Mouse (Mus musculus) lung, embryonic 16.5 days (tissue): Measurements from ENCODE around the gene Clip3. TPM values are rescaled to one million over a fixed set of nuclear protein-coding genes. Genes with fewer than 3 reads are reported as not detected.

Experiments
- ATAC-seq: fragments of 200-750 bp; cut with Nextera tagmentation; 2 replicates; pipeline ENCODE4 v1.8.0; 2017; ENCODE audit warnings: low read depth, mild to moderate bottlenecking, moderate library complexity
- H3K27ac ChIP-seq: fragments of 300-500 bp; sonication (generic); 2 replicates; pipeline ENCODE4 v1.5.1; 2014; ENCODE audit warnings: mild to moderate bottlenecking, control low read depth, low read length
- H3K27me3 ChIP-seq: fragments of 300-500 bp; sonication (generic); 2 replicates; pipeline ENCODE4 v1.6.1; 2014; ENCODE audit warnings: low read depth, low read length, mixed read lengths; ENCODE audit not compliant: control insufficient read depth, insufficient read depth
- H3K36me3 ChIP-seq: fragments of 300-500 bp; sonication (generic); 2 replicates; pipeline ENCODE4 v1.6.1; 2014; ENCODE audit warnings: low read length; ENCODE audit not compliant: control insufficient read depth, insufficient read depth
- H3K4me1 ChIP-seq: fragments of 300-500 bp; sonication (generic); replicated peaks from 2 replicates; pipeline ENCODE4 v1.6.1; 2014; ENCODE audit warnings: low read length, mixed read lengths; ENCODE audit not compliant: control insufficient read depth, insufficient read depth
- H3K4me2 ChIP-seq: fragments of 300-500 bp; sonication (generic); 2 replicates; pipeline ENCODE4 v1.6.1; 2014; ENCODE audit warnings: low read depth, low read length, control low read depth
- H3K4me3 ChIP-seq: fragments of 300-500 bp; sonication (generic); 2 replicates; pipeline ENCODE4 v1.5.1; 2014; ENCODE audit warnings: mild to moderate bottlenecking, low read length, control low read depth
- H3K9ac ChIP-seq: fragments of 300-500 bp; sonication (generic); 2 replicates; pipeline ENCODE4 v1.6.1; 2014; ENCODE audit warnings: low read length, control low read depth
- H3K9me3 ChIP-seq: fragments of 300-500 bp; sonication (generic); 2 replicates; pipeline ENCODE4 v1.6.1; 2016; ENCODE audit warnings: low read length; ENCODE audit not compliant: control insufficient read depth
- WGBS: fragments of 180-500 bp; shearing (Covaris S2); extraction: QIAGEN DNeasy Blood & Tissue Kit; methylation state at CpG from one replicate; pipeline ENCODE4 v1.1.7; 2014; 5-methylcytosine and 5-hydroxymethylcytosine counted together
- polyA plus RNA-seq: library from polyadenylated mRNA; unstranded; fragments of >200 nt; fragmentation: Nextera tagmentation; extraction: Ambion mirVana; gene quantifications from 2 replicates; pipeline ENCODE4 v1.2.1, GENCODE M21; 2015

Clip3 gene
- 15.9 and 20.7 TPM in 2 replicates for polyA plus RNA-seq

GRCm38 (mm10) chr7:30291215-30292131, at the start of gene Clip3:
Gene Clip3 (plus strand): TSS chr7:30291728.
- 6% methylated on average over 35 of the region's 35 CpGs for WGBS
- Histone ChIP-seq H3K4me2 (peak within 1 kb of the TSS; percentile 63), H3K4me1 (no peaks in the 10 kb centered on the region; the same call in 1 of the 2 replicates), H3K27me3 (no peaks in the 10 kb centered on the region), H3K36me3 (no peaks in the 10 kb centered on the region), H3K4me3 (peak within 1 kb of the TSS; percentile 61), H3K9me3 (no peaks in the 10 kb centered on the region), H3K27ac (no peak within 1 kb of the TSS), H3K9ac (peak within 1 kb of the TSS; percentile 70)
- peak; percentile 83 for ATAC-seq

DNA sequence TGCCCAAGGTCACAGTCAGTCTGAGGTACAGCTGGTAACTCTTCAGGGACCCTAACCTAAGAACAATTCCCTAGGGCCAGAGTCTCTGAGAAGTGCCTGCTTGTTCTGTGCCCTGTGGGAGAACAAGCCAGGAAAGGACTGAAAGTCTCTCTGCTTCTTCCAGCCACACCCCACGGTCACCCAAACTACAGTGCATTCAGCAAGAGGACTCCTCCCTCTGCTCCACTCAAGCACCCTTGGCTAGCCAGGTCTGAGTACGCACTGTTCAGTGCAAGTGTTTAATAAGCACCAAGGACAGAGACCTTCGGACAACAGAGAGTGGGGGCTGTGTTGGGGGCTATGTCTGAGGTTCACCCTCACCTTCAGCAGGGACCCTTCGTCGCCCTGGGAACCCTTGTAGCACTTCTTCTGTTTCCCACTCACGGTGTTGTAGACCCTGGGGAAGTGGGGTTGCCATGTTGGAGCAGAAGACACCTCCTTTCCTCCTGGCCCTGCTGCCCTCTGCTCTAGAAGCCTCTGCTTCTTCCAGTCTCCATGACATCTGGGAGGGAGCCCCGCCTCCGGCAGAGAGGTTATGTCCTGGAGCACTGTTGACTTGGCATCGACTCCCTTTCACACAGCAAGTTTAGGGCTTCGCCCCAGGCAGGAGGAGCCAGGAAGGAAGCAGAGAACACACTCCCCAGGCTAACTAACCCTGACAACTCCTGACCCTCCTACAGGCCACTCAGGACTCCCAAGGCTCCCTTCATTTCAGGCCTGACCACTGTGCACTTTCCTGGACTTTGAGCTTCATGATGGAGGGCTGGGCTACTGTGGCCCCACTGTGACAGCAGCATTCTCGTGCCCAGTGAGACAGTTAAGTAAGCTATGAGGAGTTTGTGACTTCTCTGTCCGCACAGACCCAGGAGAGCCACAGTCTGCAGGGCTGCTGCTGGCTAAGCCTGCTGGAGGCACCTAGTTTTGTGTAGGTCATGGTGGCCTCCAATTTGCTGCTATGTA, 39.3 kb upstream of the Clip3 start:
- Histone ChIP-seq H3K27me3 (no peaks in the 10 kb centered on the region), H3K9me3 (no peaks in the 10 kb centered on the region), H3K4me3 (no peak overlapping the region), H3K36me3 (peaks cover 4% of the 10 kb centered on the region; the same call in 1 of the 2 replicates), H3K27ac (no peak overlapping the region), H3K4me1 (no peaks in the 10 kb centered on the region), H3K9ac (no peak overlapping the region), H3K4me2 (no peak overlapping the region)
- ATAC-seq: peak; percentile 45; the same call in 1 of the 2 replicates
- WGBS: 61% methylated on average over 12 of the region's 12 CpGs

- H3K4me1 ChIP-seq: no peaks in the 10 kb centered on the region
- WGBS: 63% methylated on average over 2 of the region's 2 CpGs
- H3K27ac ChIP-seq: no peak overlapping the region
- H3K9ac ChIP-seq: no peak overlapping the region
- ATAC-seq: no peak
- H3K9me3 ChIP-seq: no peaks in the 10 kb centered on the region
- peaks cover 4% of the 10 kb centered on the region; the same call in 1 of the 2 replicates for H3K36me3 ChIP-seq
- H3K27me3 ChIP-seq: no peaks in the 10 kb centered on the region
- H3K4me2 ChIP-seq: no peak overlapping the region
- H3K4me3 ChIP-seq: no peak overlapping the region
These were observed 26.5 kb upstream of the Clip3 start for GRCm38 (mm10) chr7:30265041-30265440.

GRCm38 (mm10) chr7:30265531-30265930, 26.0 kb upstream of the Clip3 start:
- Histone ChIP-seq H3K4me2 (no peak overlapping the region), H3K4me3 (no peak overlapping the region), H3K9me3 (no peaks in the 10 kb centered on the region), H3K36me3 (peaks cover 4% of the 10 kb centered on the region; the same call in 1 of the 2 replicates), H3K9ac (no peak overlapping the region), H3K4me1 (no peaks in the 10 kb centered on the region), H3K27me3 (no peaks in the 10 kb centered on the region), H3K27ac (no peak overlapping the region)
- ATAC-seq: no peak
- WGBS: 92% methylated on average over 5 of the region's 5 CpGs

GRCm38 (mm10) chr7:30265935-30266334, 25.6 kb upstream of the Clip3 start:
- no peak overlapping the region for H3K4me3 ChIP-seq
- peaks cover 4% of the 10 kb centered on the region; the same call in 1 of the 2 replicates for H3K36me3 ChIP-seq
- no peak for ATAC-seq
- WGBS: 88% methylated on average over 7 of the region's 7 CpGs
- no peaks in the 10 kb centered on the region for H3K9me3 ChIP-seq
- H3K4me2 ChIP-seq: no peak overlapping the region
- H3K27ac ChIP-seq: no peak overlapping the region
- no peak overlapping the region for H3K9ac ChIP-seq
- no peaks in the 10 kb centered on the region for H3K4me1 ChIP-seq
- H3K27me3 ChIP-seq: no peaks in the 10 kb centered on the region

GRCm38 (mm10) chr7:30266780-30267179, 24.7 kb upstream of the Clip3 start:
- no peaks in the 10 kb centered on the region for H3K4me1 ChIP-seq
- no peaks in the 10 kb centered on the region for H3K9me3 ChIP-seq
- 65% methylated on average over 3 of the region's 3 CpGs for WGBS
- no peak overlapping the region for H3K4me2 ChIP-seq
- H3K27me3 ChIP-seq: no peaks in the 10 kb centered on the region
- no peak overlapping the region for H3K27ac ChIP-seq
- H3K36me3 ChIP-seq: 0 out of 2 replicates have a peak, but pooled peaks cover 4% of the 10 kb centered on the region
- H3K4me3 ChIP-seq: no peak overlapping the region
- H3K9ac ChIP-seq: no peak overlapping the region
- no peak for ATAC-seq

DNA sequence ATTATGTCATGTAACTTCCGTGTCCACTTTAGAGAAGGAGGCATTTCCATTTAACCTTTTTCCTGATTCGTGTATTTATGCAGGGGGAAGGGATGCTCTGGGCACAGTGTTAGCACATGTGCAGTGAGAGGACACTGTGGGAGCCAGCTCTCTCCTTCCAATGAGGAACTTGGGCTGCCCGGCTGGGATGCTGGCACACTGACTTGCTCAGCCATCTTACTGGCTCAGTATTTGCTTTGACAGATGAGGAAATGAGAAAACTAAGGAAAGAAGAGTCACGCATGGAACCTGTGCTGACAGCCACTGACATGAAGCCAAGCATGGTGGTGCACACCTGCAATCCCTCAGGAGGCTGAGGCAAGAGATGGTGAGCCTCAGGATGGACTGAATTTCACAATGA, 21.9 kb upstream of the Clip3 start:
- no peak overlapping the region for H3K27ac ChIP-seq
- H3K9ac ChIP-seq: no peak overlapping the region
- H3K27me3 ChIP-seq: no peaks in the 10 kb centered on the region
- no peaks in the 10 kb centered on the region for H3K4me1 ChIP-seq
- 90% methylated on average over 4 of the region's 4 CpGs for WGBS
- H3K9me3 ChIP-seq: no peaks in the 10 kb centered on the region
- H3K4me3 ChIP-seq: no peak overlapping the region
- no peak for ATAC-seq
- H3K36me3 ChIP-seq: 0 out of 2 replicates have a peak, but pooled peaks cover 4% of the 10 kb centered on the region
- H3K4me2 ChIP-seq: no peak overlapping the region

- Histone ChIP-seq H3K4me3 (no peak overlapping the region), H3K27me3 (no peaks in the 10 kb centered on the region), H3K4me2 (no peak overlapping the region), H3K9me3 (no peaks in the 10 kb centered on the region), H3K4me1 (peaks cover 2% of the 10 kb centered on the region; the same call in 1 of the 2 replicates), H3K9ac (no peak overlapping the region), H3K36me3 (no peaks in the 10 kb centered on the region), H3K27ac (0 out of 2 replicates have a peak overlapping the region, but pooled peaks have one; percentile 3)
- ATAC-seq: peak; percentile 52
- whole genome bisulfite sequencing: 40% methylated on average over 6 of the region's 6 CpGs
These were observed 17.1 kb upstream of the Clip3 start for GRCm38 (mm10) chr7:30274383-30274782.
